7 mouse cellular contexts compared by ENCODE assay signal in genomic region chr11:84916053-84916702, GRCm38 (mm10). TPM values are rescaled to one million over a fixed set of nuclear protein-coding genes. Genes with fewer than 3 reads are reported as not detected.
DNase-seq lines count a peak whose midpoint lies in the region; ATAC-seq lines count a peak whose summit lies in the region.

TSS of gene Znhit3 (minus strand) at chr11:84916366.

- H3K27ac ChIP-seq in embryonic facial prominence, embryonic 11.5 days (replicated peaks; ENCODE audit: low read depth, low read length), result 0 out of 2 replicates have a peak within 1 kb of the TSS, but pooled peaks have one; percentile 20
- H3K27ac ChIP-seq in limb, embryonic 11.5 days (replicated peaks; ENCODE audit: low read depth, low read length), result no peak within 1 kb of the TSS
- H3K27ac ChIP-seq in midbrain, embryonic 14.5 days (replicated peaks; ENCODE audit: low read depth, low read length), result no peak within 1 kb of the TSS

- H3K36me3 ChIP-seq in embryonic facial prominence, embryonic 11.5 days (replicated peaks; ENCODE audit: control insufficient read depth, insufficient read depth, low read depth, low read length), result no peaks in the 10 kb centered on the region; the same call in none of the 2 replicates
- H3K36me3 ChIP-seq in limb, embryonic 11.5 days (ENCODE audit: control insufficient read depth, insufficient read depth, low read length), result peaks cover 7% of the 10 kb centered on the region; the same call in 1 of the 2 replicates
- peaks cover 20% of the 10 kb centered on the region for H3K36me3 ChIP-seq in midbrain, embryonic 14.5 days (ENCODE audit: control insufficient read depth, insufficient read depth, low read length)

- peak; percentile 91 for DNase-seq in adrenal gland, postnatal 14 days
- DNase-seq in embryonic facial prominence, embryonic 11.5 days (ENCODE audit: low spot score), result peak; percentile 93
- DNase-seq in heart, adult 11 months, result peak; percentile 99
- peak; percentile 84 for DNase-seq in kidney, adult 18-20 months
- DNase-seq in limb, embryonic 11.5 days (ENCODE audit: low spot score), result peak; percentile 82
- peak; percentile 95 for DNase-seq in midbrain, embryonic 14.5 days
- peak; percentile 53 to 69 for DNase-seq in spleen, adult 18-20 months

- H3K4me2 ChIP-seq in embryonic facial prominence, embryonic 11.5 days (ENCODE audit: low read depth, low read length), result peak within 1 kb of the TSS; percentile 43
- H3K4me2 ChIP-seq in limb, embryonic 11.5 days (ENCODE audit: low read depth, severe bottlenecking), result peak within 1 kb of the TSS; percentile 46
- H3K4me2 ChIP-seq in midbrain, embryonic 14.5 days (ENCODE audit: low read length), result peak within 1 kb of the TSS; percentile 74

- ATAC-seq in embryonic facial prominence, embryonic 11.5 days (replicated peaks; ENCODE audit: insufficient number of reproducible peaks, low FRiP score, low TSS enrichment, low read depth), result peak; percentile 82
- peak; percentile 80; the same call in 1 of the 2 replicates for ATAC-seq in limb, embryonic 11.5 days (ENCODE audit: insufficient number of reproducible peaks, low FRiP score, low TSS enrichment, low read depth)
- peak; percentile 85 for ATAC-seq in midbrain, embryonic 14.5 days (ENCODE audit: low FRiP score, low TSS enrichment)

- no peaks in the 10 kb centered on the region for H3K4me1 ChIP-seq in embryonic facial prominence, embryonic 11.5 days (ENCODE audit: control insufficient read depth, insufficient read depth, low read length)
- no peaks in the 10 kb centered on the region for H3K4me1 ChIP-seq in limb, embryonic 11.5 days (ENCODE audit: control insufficient read depth, insufficient read depth, low read length)
- H3K4me1 ChIP-seq in midbrain, embryonic 14.5 days (ENCODE audit: control insufficient read depth, insufficient read depth, low read length), result peaks cover 7% of the 10 kb centered on the region; the same call in 1 of the 2 replicates

- H3K4me3 ChIP-seq in embryonic facial prominence, embryonic 11.5 days (ENCODE audit: low read depth, low read length), result peak within 1 kb of the TSS; percentile 96
- peak within 1 kb of the TSS; percentile 86 for H3K4me3 ChIP-seq in limb, embryonic 11.5 days (ENCODE audit: low read depth, low read length)
- peak within 1 kb of the TSS; percentile 91 for H3K4me3 ChIP-seq in midbrain, embryonic 14.5 days (replicated peaks; ENCODE audit: low read depth, low read length)

- no peaks in the 10 kb centered on the region for H3K9me3 ChIP-seq in embryonic facial prominence, embryonic 11.5 days (replicated peaks; ENCODE audit: control insufficient read depth, low read length)
- no peaks in the 10 kb centered on the region for H3K9me3 ChIP-seq in limb, embryonic 11.5 days (ENCODE audit: control insufficient read depth, low read length)
- H3K9me3 ChIP-seq in midbrain, embryonic 14.5 days (ENCODE audit: control insufficient read depth, low read length), result no peaks in the 10 kb centered on the region

- WGBS in embryonic facial prominence, embryonic 11.5 days, result 4% methylated on average over 33 of the region's 34 CpGs
- 3% methylated on average over 32 of the region's 34 CpGs for whole genome bisulfite sequencing in limb, embryonic 11.5 days
- 3% methylated on average over 34 of the region's 34 CpGs for WGBS in midbrain, embryonic 14.5 days

- peak within 1 kb of the TSS; percentile 88 for H3K9ac ChIP-seq in embryonic facial prominence, embryonic 11.5 days (replicated peaks; ENCODE audit: low read length)
- H3K9ac ChIP-seq in limb, embryonic 11.5 days (ENCODE audit: low read length), result peak within 1 kb of the TSS; percentile 69
- H3K9ac ChIP-seq in midbrain, embryonic 14.5 days (replicated peaks; ENCODE audit: low read length), result peak within 1 kb of the TSS; percentile 79

- H3K27me3 ChIP-seq in embryonic facial prominence, embryonic 11.5 days (ENCODE audit: control insufficient read depth, insufficient read depth, low read length), result no peaks in the 10 kb centered on the region
- H3K27me3 ChIP-seq in limb, embryonic 11.5 days (ENCODE audit: control insufficient read depth, insufficient read depth, low read length), result no peaks in the 10 kb centered on the region
- no peaks in the 10 kb centered on the region for H3K27me3 ChIP-seq in midbrain, embryonic 14.5 days (ENCODE audit: control insufficient read depth, insufficient read depth, low read length)

RNA-seq across cellular contexts. Expression of gene Znhit3, which starts in this region (rescaled TPM):
- total RNA-seq in adrenal gland, postnatal 14 days (2021), result 10.7 and 12.0 TPM in 2 replicates
- 67.9 and 77.0 TPM in 2 replicates for polyA plus RNA-seq in embryonic facial prominence, embryonic 11.5 days (2014; fragmentation: Nextera tagmentation; extraction: Ambion mirVana)
- 72.4 and 73.5 TPM in 2 replicates for polyA plus RNA-seq in limb, embryonic 11.5 days (2014; fragmentation: Nextera tagmentation; extraction: Ambion mirVana)
- 61.7 and 65.1 TPM in 2 replicates for polyA plus RNA-seq in midbrain, embryonic 14.5 days (2014; fragmentation: Nextera tagmentation; extraction: Ambion mirVana)
